Mouse (Mus musculus): ENCODE measurements around the gene Dhcr7. TPM values are rescaled to one million over a fixed set of nuclear protein-coding genes. Genes with fewer than 3 reads are reported as not detected.

The Dhcr7 gene
- 10 to 100 TPM; 34.3 to 35.2 TPM for total RNA-seq (2023)

GRCm38 (mm10) chr7:143822375-143823265, at the start of gene Dhcr7, which contains the start of gene Nadsyn1:
Gene Dhcr7 (plus strand): TSS chr7:143823145.
Gene Nadsyn1 (minus strand): TSS chr7:143822849.

GRCm38 (mm10) chr7:143783996-143784829, 38.7 kb upstream of the Dhcr7 start, which contains the start of gene Mrgpre:
Gene Mrgpre (minus strand): TSS chr7:143784500.

GRCm38 (mm10) chr7:143866538-143866937, 43.6 kb downstream of the Dhcr7 start, which contains the start of gene Gm498:
Gene Gm498 (plus strand): TSS chr7:143866838.

Other genes with a start within 250 kb of the Dhcr7 start
- 10 to 100 TPM; 62.6 to 64.4 TPM for gene Cars, start 223.1 kb upstream of the Dhcr7 start, total RNA-seq (2023)
- 10 to 100 TPM; 28.2 to 33.1 TPM for gene Tnfrsf26, start 194.4 kb upstream of the Dhcr7 start, total RNA-seq (2023)
- gene Tnfrsf22, start 173.5 kb upstream of the Dhcr7 start, total RNA-seq (2023) = 10 to 100 TPM; 15.1 to 22.9 TPM
- 1 to 10 TPM; 2.7 to 3.2 TPM for gene Tnfrsf23, start 137.3 kb upstream of the Dhcr7 start, total RNA-seq (2023)
- gene Osbpl5, start 66.2 kb upstream of the Dhcr7 start, total RNA-seq (2023) = 10 to 100 TPM; 40.1 to 45.0 TPM
- gene Mrgprg, start 56.2 kb upstream of the Dhcr7 start, total RNA-seq (2023) = not detected
- gene Mrgpre, start 38.6 kb upstream of the Dhcr7 start, total RNA-seq (2023) = 1 to 10 TPM; 1.1 TPM
- 10 to 100 TPM; 11.0 to 16.2 TPM for gene Nadsyn1, start 296 bp upstream of the Dhcr7 start, total RNA-seq (2023)
- not detected for gene Gm498, start 43.7 kb downstream of the Dhcr7 start, total RNA-seq (2023)
- gene Shank2, start 178.8 kb downstream of the Dhcr7 start, total RNA-seq (2023) = not detected

All from T-cell, adult 66 days (primary cell).